Mouse (Mus musculus) embryo, embryonic 10 days (tissue): ENCODE results near the gene Sfrp4.
A peak's percentile ranks its signal among the peaks of the same experiment; 100 is the strongest.

ENCODE experiments used
- DNase-seq: peaks from one replicate; pipeline ENCODE4 v3.0.0-alpha.2; 2015; ENCODE audit warnings: low spot score

Sfrp4 gene

DNA sequence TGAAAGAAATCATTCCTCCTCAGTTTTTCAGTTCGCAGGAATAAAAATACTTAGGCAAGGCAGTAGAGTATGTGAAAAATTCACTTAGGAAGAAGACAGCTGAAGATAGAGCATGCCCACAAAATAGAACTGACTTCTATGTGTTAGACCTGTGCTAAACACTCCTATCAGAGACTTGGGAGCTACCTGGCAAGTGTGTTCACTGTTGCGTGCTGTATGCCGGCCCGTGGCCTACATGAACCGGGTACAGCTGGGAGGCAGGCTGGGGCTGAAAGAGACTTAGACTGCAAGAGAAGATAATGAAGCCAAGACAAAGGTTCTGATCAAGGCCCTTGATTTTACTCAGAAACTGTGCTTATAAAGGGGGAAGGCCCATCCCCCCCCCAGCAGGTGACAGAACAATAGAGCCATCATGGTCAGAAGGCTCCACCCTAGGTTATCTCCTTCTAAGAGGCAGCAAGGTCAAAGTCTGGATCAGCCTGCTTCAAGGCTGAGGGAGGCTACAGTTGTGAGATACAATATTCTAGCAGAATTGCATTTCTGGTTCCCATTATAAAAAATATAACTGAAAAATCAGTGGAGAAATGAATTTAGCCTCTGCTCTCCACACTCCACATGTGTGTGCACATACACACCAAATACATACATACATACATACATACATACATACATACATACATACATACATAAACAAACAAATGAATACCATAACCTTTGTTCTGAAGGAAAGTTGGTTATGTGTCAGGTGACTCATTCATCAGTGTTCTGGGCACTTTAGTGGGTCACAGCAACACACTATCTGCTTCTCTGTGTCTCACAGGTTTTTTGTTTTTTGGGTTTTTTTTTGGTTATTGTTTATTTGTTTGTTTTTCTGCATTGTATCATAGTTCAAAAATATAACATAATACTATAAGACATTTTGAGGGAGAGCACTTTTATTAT, 8.1 kb downstream of the Sfrp4 start:
- DNase-seq = no peak

DNA sequence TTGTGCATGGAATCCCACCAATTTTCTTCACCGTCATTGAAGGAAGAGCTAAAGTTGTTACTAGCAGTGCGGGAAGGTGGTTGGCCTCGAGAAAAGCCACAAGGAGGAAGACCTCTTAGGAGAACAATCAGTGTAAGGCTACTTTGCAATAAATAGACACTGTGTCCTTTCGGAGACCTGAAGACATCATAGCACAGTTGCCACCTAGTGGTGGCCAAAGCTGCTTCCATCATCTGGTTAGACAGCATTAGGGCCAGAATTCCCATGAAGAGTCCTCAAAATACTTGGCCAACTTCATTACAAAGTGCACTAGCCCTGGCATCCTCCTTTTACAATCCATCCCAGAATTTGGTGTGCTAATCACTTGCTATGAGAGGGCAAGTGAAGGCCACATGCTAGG, 13.2 kb downstream of the Sfrp4 start:
- DNase-seq = peak; percentile 46

DNA sequence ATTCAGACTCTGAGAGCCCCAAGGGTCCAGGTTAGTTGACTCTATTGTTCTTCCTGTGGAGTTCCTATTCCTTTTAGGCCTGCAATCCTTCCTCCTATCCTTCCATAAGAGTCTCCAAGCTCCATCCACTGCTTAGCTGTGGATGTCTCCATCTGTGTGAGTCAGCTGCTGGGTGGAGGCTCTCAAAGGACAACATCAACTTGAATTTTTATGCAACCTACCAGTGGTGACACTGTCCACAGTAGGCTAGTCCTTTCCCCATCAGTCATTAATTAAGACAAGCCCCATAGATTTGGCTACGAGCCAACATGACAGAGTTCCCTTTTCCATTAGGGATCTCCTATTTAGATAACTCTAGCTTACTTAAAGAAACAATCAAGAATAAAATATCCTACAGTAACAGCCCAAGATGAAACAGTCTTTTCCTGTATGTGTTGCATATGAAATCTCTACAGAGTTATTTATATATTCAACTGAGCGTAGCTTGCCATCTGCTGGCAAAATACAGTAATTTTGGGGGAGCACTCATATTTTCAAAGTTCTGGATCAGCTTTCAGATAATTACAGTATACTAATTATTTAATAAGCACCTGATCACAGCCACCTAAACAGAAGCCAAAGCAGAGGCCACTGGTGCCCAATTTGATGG, 17.4 kb downstream of the Sfrp4 start:
- no peak for DNase-seq

DNA sequence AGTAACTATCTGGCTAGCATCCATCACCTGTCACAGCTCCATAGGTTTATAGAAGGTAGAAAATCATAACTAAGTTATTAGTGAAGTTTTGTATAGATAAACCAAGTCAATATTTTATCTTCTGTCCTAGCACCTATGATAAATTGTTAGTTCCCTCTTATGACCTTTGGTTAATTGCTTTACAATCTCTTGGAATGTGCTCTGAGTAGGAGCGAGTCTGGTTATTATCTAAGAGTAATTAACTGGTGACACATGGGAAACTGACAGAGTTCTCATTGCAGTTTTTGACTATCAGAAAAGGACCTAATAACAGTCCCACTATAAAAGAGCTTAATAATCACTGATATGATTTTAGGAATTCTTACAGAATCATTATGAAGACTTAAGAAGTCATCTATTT, 20.6 kb downstream of the Sfrp4 start:
- DNase-seq = no peak

GRCm38 (mm10) chr13:19644225-19644624, 21.3 kb downstream of the Sfrp4 start:
- peak; percentile 18 for DNase-seq

DNA sequence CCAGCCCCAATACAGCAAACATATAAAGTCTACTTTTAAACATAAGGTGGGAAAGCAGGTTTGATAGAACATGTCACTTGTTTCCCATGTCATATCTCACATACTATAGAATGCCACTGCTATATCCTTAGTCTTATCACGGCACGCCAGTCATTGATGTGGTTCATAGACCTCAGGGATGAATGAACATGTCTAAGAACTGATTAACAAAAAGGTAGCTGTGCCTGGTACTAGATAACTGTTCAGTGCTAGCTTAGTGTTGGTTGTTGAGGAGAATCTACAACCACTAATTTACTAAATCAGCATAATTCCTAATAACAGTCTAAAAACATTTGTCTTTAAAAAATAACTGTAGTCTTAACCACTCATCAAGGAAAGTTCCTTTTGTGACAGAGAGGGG, 26.9 kb downstream of the Sfrp4 start:
- DNase-seq = no peak

DNA sequence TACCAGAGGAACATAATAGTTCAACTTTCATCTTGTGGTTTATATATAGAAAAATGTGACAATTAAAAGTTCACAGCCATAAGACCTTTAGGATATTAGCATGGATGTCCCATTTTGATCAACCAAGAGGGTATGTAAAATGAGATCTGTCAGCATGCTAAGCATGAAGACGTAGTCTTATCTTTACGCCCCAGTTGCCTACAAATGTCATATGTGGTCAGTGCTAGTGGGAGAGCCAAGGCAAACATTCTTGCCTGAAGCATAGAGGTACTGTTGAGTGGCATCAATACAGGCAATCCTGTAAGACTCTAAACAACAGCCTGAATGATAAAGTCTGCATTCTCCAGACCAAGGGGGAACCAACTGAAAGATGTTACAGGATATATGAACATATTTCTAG, 29.5 kb downstream of the Sfrp4 start:
- no peak for DNase-seq

- no peak for DNase-seq
These were observed 45.6 kb downstream of the Sfrp4 start for GRCm38 (mm10) chr13:19668355-19669140.

- DNase-seq = no peak
These were observed 51.1 kb downstream of the Sfrp4 start for GRCm38 (mm10) chr13:19674025-19674424.

- no peak for DNase-seq
These were observed 51.7 kb downstream of the Sfrp4 start for GRCm38 (mm10) chr13:19674601-19675000.
